ENCODE assay signal across 22 mouse cellular contexts in genomic region chr9:89187006-89187405, GRCm38 (mm10). TPM values are rescaled to one million over a fixed set of nuclear protein-coding genes. Genes with fewer than 3 reads are reported as not detected.
DNase-seq lines count a peak whose midpoint lies in the region; ATAC-seq and TF ChIP-seq lines count a peak whose summit lies in the region.
"Not testable (repeated sequence)": the region's sequence is repeated elsewhere in the genome, so short reads cannot be mapped to it uniquely, and the experiment has no call there.
"Had no signal": no experiment of that assay in that cellular context is flagged by ENCODE, and none has a peak within 500 bp of the region (broad histone marks: within the 10 kb centered on the region; RNA-seq: fewer than 3 reads in every experiment).

No protein-coding gene starts in this region.

- in situ Hi-C loops in ES-E14 (cut with MboI; ENCODE audit: low sequenced_read_pairs in 2 of 2, unreplicated experiment in 2 of 2) = not testable (repeated sequence)

- not testable (repeated sequence) for TF ChIP-seq CTCF in E14TG2a.4 (conservative IDR thresholded peaks at IDR 0.05; ENCODE audit: low read length); ES-Bruce4 (IDR thresholded peaks at IDR 0.05; ENCODE audit: low read depth, low read length)

- H3K4me2 ChIP-seq in limb, embryonic 11.5 days (ENCODE audit: low read depth, severe bottlenecking) = not testable (repeated sequence)

- H3K27ac ChIP-seq in ES-Bruce4 (ENCODE audit: insufficient read depth, low read length); heart, embryonic 10.5 days; limb, embryonic 11.5 days (replicated peaks; ENCODE audit: low read depth, low read length): not testable (repeated sequence)
- H3K27ac ChIP-seq in ES-E14 (ENCODE audit: insufficient read depth, low read depth, low read length, poor library complexity, severe bottlenecking) = 0 out of 2 replicates have a peak overlapping the region, but pooled peaks have one; percentile 28

- not testable (repeated sequence) for H3K36me3 ChIP-seq in E14TG2a.4 (ENCODE audit: insufficient read depth, low read length); ES-Bruce4 (ENCODE audit: control insufficient read depth, insufficient read depth, low read length, poor library complexity, severe bottlenecking); ES-E14 (ENCODE audit: control insufficient read depth, insufficient read depth, low read length, poor library complexity, severe bottlenecking); heart, embryonic 10.5 days; limb, embryonic 11.5 days (ENCODE audit: control insufficient read depth, insufficient read depth, low read length)

- TF ChIP-seq POLR2A in ES-Bruce4 (IDR thresholded peaks at IDR 0.05; ENCODE audit: insufficient read depth, low read length) = not testable (repeated sequence)

- WGBS in heart, embryonic 10.5 days = 68% methylated on average over 15 of the region's 15 CpGs
- 81% methylated on average over 15 of the region's 15 CpGs for WGBS in limb, embryonic 11.5 days

- peak overlapping the region; percentile 82 for H3K9ac ChIP-seq in ES-Bruce4 (ENCODE audit: low read depth, poor library complexity, severe bottlenecking)
- 0 out of 2 replicates have a peak overlapping the region, but pooled peaks have one; percentile 57 for H3K9ac ChIP-seq in ES-E14 (ENCODE audit: insufficient read depth, low read depth, low read length, poor library complexity, severe bottlenecking)
- H3K9ac ChIP-seq in limb, embryonic 11.5 days (ENCODE audit: low read length) = not testable (repeated sequence)

- peak; percentile 63 for DNase-seq in ES-CJ7 (ENCODE audit: low read depth, low spot score)
- not testable (repeated sequence) for DNase-seq in ES-E14 (ENCODE audit: low read depth, low spot score)
- DNase-seq in R1 (ENCODE audit: low read depth, low spot score) = peak; percentile 63
- peak; percentile 71 for DNase-seq in ZHBTc4 (ENCODE audit: low read depth, low spot score)
- peak; percentile 33 for DNase-seq in heart, embryonic 10.5 days (ENCODE audit: low spot score)
- DNase-seq in limb, embryonic 11.5 days (ENCODE audit: low spot score) = peak; percentile 12

- not testable (repeated sequence) for H3K27me3 ChIP-seq in E14TG2a.4 (ENCODE audit: insufficient read depth, low read length); ES-Bruce4 (ENCODE audit: control insufficient read depth, insufficient read depth, low read length, poor library complexity, severe bottlenecking); heart, embryonic 10.5 days (ENCODE audit: insufficient read depth, poor library complexity, severe bottlenecking); limb, embryonic 11.5 days (ENCODE audit: control insufficient read depth, insufficient read depth, low read length)

- not testable (repeated sequence) for H3K4me1 ChIP-seq in E14TG2a.4 (replicated peaks; ENCODE audit: low read depth, low read length); ES-Bruce4 (ENCODE audit: control insufficient read depth, insufficient read depth, low read length); ES-E14 (ENCODE audit: control insufficient read depth in 2 of 2, insufficient read depth in 2 of 2, low read length in 2 of 2, poor library complexity in 1 of 2); heart, embryonic 10.5 days; limb, embryonic 11.5 days (ENCODE audit: control insufficient read depth, insufficient read depth, low read length)

- not testable (repeated sequence) for TF ChIP-seq EP300 in ES-Bruce4 (IDR thresholded peaks at IDR 0.05; ENCODE audit: insufficient read depth, low read depth, low read length)

- H3K4me3 ChIP-seq in E14TG2a.4 (replicated peaks; ENCODE audit: low read length) (peak overlapping the region; percentile 73), ES-Bruce4 (ENCODE audit: low read depth, low read length) (peak overlapping the region; percentile 72), ES-E14 (ENCODE audit: insufficient read depth in 1 of 2, low read depth in 1 of 2, low read length in 2 of 2, poor library complexity in 1 of 2, severe bottlenecking in 1 of 2) (peak overlapping the region; percentile 37 to 61)
- H3K4me3 ChIP-seq in heart, embryonic 10.5 days; limb, embryonic 11.5 days (ENCODE audit: low read depth, low read length): not testable (repeated sequence)

- ATAC-seq in limb, embryonic 11.5 days (ENCODE audit: insufficient number of reproducible peaks, low FRiP score, low TSS enrichment, low read depth) = not testable (repeated sequence)

- H3K9me3 ChIP-seq in E14TG2a.4 (ENCODE audit: low read length); ES-Bruce4 (replicated peaks; ENCODE audit: control insufficient read depth, insufficient read depth, low read length, poor library complexity, severe bottlenecking); ES-E14 (ENCODE audit: control insufficient read depth, insufficient read depth, low read depth, low read length); heart, embryonic 10.5 days; limb, embryonic 11.5 days (ENCODE audit: control insufficient read depth, low read length): not testable (repeated sequence)

RNA-seq across cellular contexts. Expression of gene Bcl2a1b, which starts 12.0 kb away (rescaled TPM):
- not detected in 2 replicates for polyA plus RNA-seq in ES-Bruce4 (2011; ENCODE audit: insufficient read depth, insufficient read length, low read depth, missing spikeins)
- 0.32 and 0.80 TPM in 2 replicates for total RNA-seq in ES-E14 (2012; rRNA removed)
- polyA plus RNA-seq in heart, embryonic 10.5 days (2016; fragmentation: Nextera tagmentation; extraction: Ambion mirVana) = not detected in 2 replicates
- 0.31 TPM in 1 of 2 replicates, not detected in the other for polyA plus RNA-seq in limb, embryonic 11.5 days (2014; fragmentation: Nextera tagmentation; extraction: Ambion mirVana)
- total RNA-seq: G1E, MEL had no signal
- polyA plus RNA-seq: C2C12, G1E, Patski had no signal

RNA-seq across cellular contexts. Expression of gene Gm29094, which starts 12.2 kb away (rescaled TPM):
- not detected in 2 replicates for polyA plus RNA-seq in ES-Bruce4 (2011; ENCODE audit: insufficient read depth, insufficient read length, low read depth, missing spikeins)
- not detected in 2 replicates for total RNA-seq in ES-E14 (2012; rRNA removed)
- not detected in 2 replicates for polyA plus RNA-seq in heart, embryonic 10.5 days (2016; fragmentation: Nextera tagmentation; extraction: Ambion mirVana)
- polyA plus RNA-seq in limb, embryonic 11.5 days (2014; fragmentation: Nextera tagmentation; extraction: Ambion mirVana) = not detected in 2 replicates
- total RNA-seq: adrenal gland, adult 18-20 months; adrenal gland, adult 2 months; adrenal gland, adult 8-10 months; adrenal gland, postnatal 10 days; adrenal gland, postnatal 14 days; adrenal gland, postnatal 25 days; adrenal gland, postnatal 36 days; adrenal gland, postnatal 4 days; MEL had no signal
- polyA plus RNA-seq: adrenal gland, adult 2 months; brain, embryonic 14.5 days; C2C12; cerebellum, adult 2 months; G1E; Patski had no signal

RNA-seq across cellular contexts. Expression of gene Mthfs, which starts 23.5 kb away (rescaled TPM):
- 10.8 and 17.6 TPM in 2 replicates for polyA plus RNA-seq in ES-Bruce4 (2011; ENCODE audit: insufficient read depth, insufficient read length, low read depth, missing spikeins)
- total RNA-seq in ES-E14 (2012; rRNA removed) = 4.4 and 11.5 TPM in 2 replicates
- 15.7 and 16.0 TPM in 2 replicates for polyA plus RNA-seq in heart, embryonic 10.5 days (2016; fragmentation: Nextera tagmentation; extraction: Ambion mirVana)
- polyA plus RNA-seq in limb, embryonic 11.5 days (2014; fragmentation: Nextera tagmentation; extraction: Ambion mirVana) = 17.5 and 18.8 TPM in 2 replicates
